In the genomic region with DNA sequence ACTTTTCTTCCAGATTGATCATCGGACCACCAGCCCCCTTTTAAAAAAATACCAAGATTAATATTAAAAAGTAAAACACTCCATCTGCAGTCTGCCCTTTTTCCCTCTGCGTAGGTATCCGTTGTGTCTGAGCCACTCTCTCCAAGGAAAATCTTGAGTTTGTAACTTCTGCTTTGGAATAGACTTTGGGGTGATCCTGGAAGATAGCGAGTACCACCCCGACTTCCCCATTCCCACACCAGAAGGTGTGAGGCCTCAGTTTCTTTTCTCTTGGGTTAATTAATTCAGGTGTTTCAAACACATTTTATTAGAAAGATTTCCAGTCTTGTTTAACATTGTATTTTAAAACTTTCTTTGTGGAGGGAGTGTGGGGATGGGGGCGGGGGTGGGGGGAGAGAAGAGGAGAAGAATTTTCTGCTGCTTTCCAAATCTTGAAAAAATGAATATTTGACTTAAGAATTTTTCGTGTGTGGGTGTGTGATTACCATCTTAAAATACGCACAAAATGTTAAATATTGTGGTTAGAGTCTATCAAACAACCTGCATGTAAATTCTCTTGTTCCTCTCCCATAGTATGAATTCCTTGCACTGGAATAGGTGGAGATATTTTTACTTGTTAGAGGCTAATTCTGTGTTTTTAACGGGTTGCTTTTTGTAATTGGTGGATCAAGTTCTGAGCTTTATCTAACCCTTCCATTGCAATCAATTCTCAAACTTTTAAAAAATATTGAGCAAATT, we compare ENCODE assay signal across 8 mouse cellular contexts. TPM values are rescaled to one million over a fixed set of nuclear protein-coding genes. Genes with fewer than 3 reads are reported as not detected.
DNase-seq lines count a peak whose midpoint lies in the region; ATAC-seq and TF ChIP-seq lines count a peak whose summit lies in the region.

No protein-coding gene starts in this region.

- peak overlapping the region; percentile 96 for H3K4me3 ChIP-seq in lung, embryonic 14.5 days (ENCODE audit: low read depth, low read length)
- peak overlapping the region; percentile 91 for H3K4me3 ChIP-seq in embryonic facial prominence, embryonic 15.5 days (replicated peaks)
- H3K4me3 ChIP-seq in intestine, embryonic 16.5 days (ENCODE audit: low read length) = peak overlapping the region; percentile 62
- H3K4me3 ChIP-seq in neural tube, embryonic 13.5 days = peak overlapping the region; percentile 93

- no peaks in the 10 kb centered on the region for H3K27me3 ChIP-seq in lung, embryonic 14.5 days (ENCODE audit: insufficient read depth, low read length)
- no peaks in the 10 kb centered on the region for H3K27me3 ChIP-seq in embryonic facial prominence, embryonic 15.5 days
- H3K27me3 ChIP-seq in intestine, embryonic 16.5 days (replicated peaks; ENCODE audit: control insufficient read depth, insufficient read depth, low read length) = no peaks in the 10 kb centered on the region
- H3K27me3 ChIP-seq in neural tube, embryonic 13.5 days = no peaks in the 10 kb centered on the region

- peaks cover 8% of the 10 kb centered on the region; the same call in 1 of the 2 replicates for H3K4me1 ChIP-seq in lung, embryonic 14.5 days (ENCODE audit: insufficient read depth)
- H3K4me1 ChIP-seq in embryonic facial prominence, embryonic 15.5 days = peaks cover 19% of the 10 kb centered on the region; the same call in 1 of the 2 replicates
- peaks cover 9% of the 10 kb centered on the region for H3K4me1 ChIP-seq in intestine, embryonic 16.5 days (ENCODE audit: control insufficient read depth, insufficient read depth, low read length)
- H3K4me1 ChIP-seq in neural tube, embryonic 13.5 days (replicated peaks) = peaks cover 42% of the 10 kb centered on the region

- under 1% methylated on average over 9 of the region's 9 CpGs for WGBS in lung, embryonic 14.5 days
- 2% methylated on average over 9 of the region's 9 CpGs for WGBS in embryonic facial prominence, embryonic 15.5 days
- 6% methylated on average over 9 of the region's 9 CpGs for WGBS in intestine, embryonic 16.5 days
- WGBS in neural tube, embryonic 13.5 days = 8% methylated on average over 9 of the region's 9 CpGs

- no peak for TF ChIP-seq CTCF in lung, embryonic 14.5 days (IDR thresholded peaks at IDR 0.05; ENCODE audit: low read depth)

- H3K27ac ChIP-seq in lung, embryonic 14.5 days (ENCODE audit: low read depth) = peak overlapping the region; percentile 98
- peak overlapping the region; percentile 97 for H3K27ac ChIP-seq in embryonic facial prominence, embryonic 15.5 days (replicated peaks)
- H3K27ac ChIP-seq in intestine, embryonic 16.5 days (ENCODE audit: low read length) = peak overlapping the region; percentile 54
- peak overlapping the region; percentile 94 for H3K27ac ChIP-seq in neural tube, embryonic 13.5 days (replicated peaks)

- peak overlapping the region; percentile 80 for H3K4me2 ChIP-seq in lung, embryonic 14.5 days
- peak overlapping the region; percentile 66 for H3K4me2 ChIP-seq in embryonic facial prominence, embryonic 15.5 days (replicated peaks)
- peak overlapping the region; percentile 71 for H3K4me2 ChIP-seq in intestine, embryonic 16.5 days (ENCODE audit: low read depth, low read length)
- H3K4me2 ChIP-seq in neural tube, embryonic 13.5 days = peak overlapping the region; percentile 90

- ATAC-seq in lung, embryonic 14.5 days (ENCODE audit: insufficient read depth) = no peak
- no peak for ATAC-seq in embryonic facial prominence, embryonic 15.5 days (ENCODE audit: insufficient number of reproducible peaks, low FRiP score, low TSS enrichment, low read depth)
- no peak for ATAC-seq in intestine, embryonic 16.5 days
- no peak for ATAC-seq in neural tube, embryonic 13.5 days (ENCODE audit: low read depth)
- no peak for ATAC-seq in activated CD4-positive, CD25-positive, alpha-beta regulatory T cell, adult 4 months

- no peak for DNase-seq in lung, embryonic 14.5 days
- no peak for DNase-seq in lung, adult 18-20 months
- DNase-seq in MN1 (ENCODE audit: low spot score) = no peak
- DNase-seq in lung, postnatal 10 days = no peak

- no peaks in the 10 kb centered on the region for H3K9me3 ChIP-seq in lung, embryonic 14.5 days (ENCODE audit: low read depth, low read length)
- no peaks in the 10 kb centered on the region for H3K9me3 ChIP-seq in embryonic facial prominence, embryonic 15.5 days (replicated peaks)
- no peaks in the 10 kb centered on the region for H3K9me3 ChIP-seq in intestine, embryonic 16.5 days (ENCODE audit: control insufficient read depth, low read length)
- H3K9me3 ChIP-seq in neural tube, embryonic 13.5 days = no peaks in the 10 kb centered on the region

- H3K9ac ChIP-seq in lung, embryonic 14.5 days = peak overlapping the region; percentile 99
- peak overlapping the region; percentile 88 for H3K9ac ChIP-seq in embryonic facial prominence, embryonic 15.5 days
- peak overlapping the region; percentile 78 for H3K9ac ChIP-seq in intestine, embryonic 16.5 days (ENCODE audit: low read depth, low read length)
- peak overlapping the region; percentile 95 for H3K9ac ChIP-seq in neural tube, embryonic 13.5 days

- H3K36me3 ChIP-seq in lung, embryonic 14.5 days (ENCODE audit: insufficient read depth) = peaks cover 41% of the 10 kb centered on the region
- peaks cover 17% of the 10 kb centered on the region for H3K36me3 ChIP-seq in embryonic facial prominence, embryonic 15.5 days
- 0 out of 2 replicates have a peak, but pooled peaks cover 1% of the 10 kb centered on the region for H3K36me3 ChIP-seq in intestine, embryonic 16.5 days (ENCODE audit: control insufficient read depth, insufficient read depth, low read length)
- H3K36me3 ChIP-seq in neural tube, embryonic 13.5 days = peaks cover 13% of the 10 kb centered on the region

RNA-seq across cellular contexts. Expression of gene Ska2, which starts 1.3 kb away (rescaled TPM):
- polyA plus RNA-seq in lung, embryonic 14.5 days (2014; fragmentation: Nextera tagmentation; extraction: Ambion mirVana) = 75.2 and 81.7 TPM in 2 replicates
- polyA plus RNA-seq in embryonic facial prominence, embryonic 15.5 days (2015; fragmentation: Nextera tagmentation; extraction: Ambion mirVana) = 46.5 and 48.4 TPM in 2 replicates
- polyA plus RNA-seq in intestine, embryonic 16.5 days (2015; fragmentation: Nextera tagmentation; extraction: Ambion mirVana) = 30.6 and 37.7 TPM in 2 replicates
- polyA plus RNA-seq in neural tube, embryonic 13.5 days (2015; fragmentation: Nextera tagmentation; extraction: Ambion mirVana) = 49.7 and 59.8 TPM in 2 replicates
- 10 to 100 TPM; 19.5 to 22.0 TPM for polyA plus RNA-seq in activated CD4-positive, CD25-positive, alpha-beta regulatory T cell, adult 4 months (2017; shearing (Covaris generic))

RNA-seq across cellular contexts. Expression of gene Prr11, which starts 1.8 kb away (rescaled TPM):
- polyA plus RNA-seq in lung, embryonic 14.5 days (2014; fragmentation: Nextera tagmentation; extraction: Ambion mirVana) = 23.0 and 23.1 TPM in 2 replicates
- polyA plus RNA-seq in embryonic facial prominence, embryonic 15.5 days (2015; fragmentation: Nextera tagmentation; extraction: Ambion mirVana) = 7.5 and 8.8 TPM in 2 replicates
- polyA plus RNA-seq in intestine, embryonic 16.5 days (2015; fragmentation: Nextera tagmentation; extraction: Ambion mirVana) = 6.5 TPM in 2 replicates
- polyA plus RNA-seq in neural tube, embryonic 13.5 days (2015; fragmentation: Nextera tagmentation; extraction: Ambion mirVana) = 3.5 and 4.0 TPM in 2 replicates
- polyA plus RNA-seq in activated CD4-positive, CD25-positive, alpha-beta regulatory T cell, adult 4 months (2017; shearing (Covaris generic)) = 1 to 10 TPM; 4.0 to 5.1 TPM

RNA-seq across cellular contexts. Expression of gene Trim37, which starts 16.5 kb away (rescaled TPM):
- 33.1 and 35.9 TPM in 2 replicates for polyA plus RNA-seq in lung, embryonic 14.5 days (2014; fragmentation: Nextera tagmentation; extraction: Ambion mirVana)
- 25.8 and 28.5 TPM in 2 replicates for polyA plus RNA-seq in embryonic facial prominence, embryonic 15.5 days (2015; fragmentation: Nextera tagmentation; extraction: Ambion mirVana)
- polyA plus RNA-seq in intestine, embryonic 16.5 days (2015; fragmentation: Nextera tagmentation; extraction: Ambion mirVana) = 16.2 and 19.1 TPM in 2 replicates
- polyA plus RNA-seq in neural tube, embryonic 13.5 days (2015; fragmentation: Nextera tagmentation; extraction: Ambion mirVana) = 73.5 and 81.0 TPM in 2 replicates
- polyA plus RNA-seq in activated CD4-positive, CD25-positive, alpha-beta regulatory T cell, adult 4 months (2017; shearing (Covaris generic)) = 1 to 10 TPM; 5.8 to 8.8 TPM

RNA-seq across cellular contexts. Expression of gene Smg8, which starts 23.8 kb away (rescaled TPM):
- 20.9 and 21.0 TPM in 2 replicates for polyA plus RNA-seq in lung, embryonic 14.5 days (2014; fragmentation: Nextera tagmentation; extraction: Ambion mirVana)
- 18.5 and 19.4 TPM in 2 replicates for polyA plus RNA-seq in embryonic facial prominence, embryonic 15.5 days (2015; fragmentation: Nextera tagmentation; extraction: Ambion mirVana)
- 14.3 and 15.3 TPM in 2 replicates for polyA plus RNA-seq in intestine, embryonic 16.5 days (2015; fragmentation: Nextera tagmentation; extraction: Ambion mirVana)
- 21.7 and 24.4 TPM in 2 replicates for polyA plus RNA-seq in neural tube, embryonic 13.5 days (2015; fragmentation: Nextera tagmentation; extraction: Ambion mirVana)
- 1 to 10 TPM; 5.8 TPM for polyA plus RNA-seq in activated CD4-positive, CD25-positive, alpha-beta regulatory T cell, adult 4 months (2017; shearing (Covaris generic))

RNA-seq across cellular contexts. Expression of gene Gdpd1, which starts 36.5 kb away (rescaled TPM):
- 18.7 and 19.5 TPM in 2 replicates for polyA plus RNA-seq in lung, embryonic 14.5 days (2014; fragmentation: Nextera tagmentation; extraction: Ambion mirVana)
- polyA plus RNA-seq in embryonic facial prominence, embryonic 15.5 days (2015; fragmentation: Nextera tagmentation; extraction: Ambion mirVana) = 22.1 and 26.8 TPM in 2 replicates
- 24.5 and 24.7 TPM in 2 replicates for polyA plus RNA-seq in intestine, embryonic 16.5 days (2015; fragmentation: Nextera tagmentation; extraction: Ambion mirVana)
- 183 and 185 TPM in 2 replicates for polyA plus RNA-seq in neural tube, embryonic 13.5 days (2015; fragmentation: Nextera tagmentation; extraction: Ambion mirVana)
- polyA plus RNA-seq in activated CD4-positive, CD25-positive, alpha-beta regulatory T cell, adult 4 months (2017; shearing (Covaris generic)) = under 1 TPM in 1 of 2 experiments, not detected in 1; 0.24 TPM
